Mouse (Mus musculus) cerebellum, postnatal 10 days (tissue): ENCODE data around the gene Rab3gap2.

Source experiments
- DNase-seq, 2 experiments: peaks; one replicate each; pipeline ENCODE4 v3.0.0; 2021; ENCODE audit warnings: mixed read lengths in 2 of 2

Gene Rab3gap2

DNA sequence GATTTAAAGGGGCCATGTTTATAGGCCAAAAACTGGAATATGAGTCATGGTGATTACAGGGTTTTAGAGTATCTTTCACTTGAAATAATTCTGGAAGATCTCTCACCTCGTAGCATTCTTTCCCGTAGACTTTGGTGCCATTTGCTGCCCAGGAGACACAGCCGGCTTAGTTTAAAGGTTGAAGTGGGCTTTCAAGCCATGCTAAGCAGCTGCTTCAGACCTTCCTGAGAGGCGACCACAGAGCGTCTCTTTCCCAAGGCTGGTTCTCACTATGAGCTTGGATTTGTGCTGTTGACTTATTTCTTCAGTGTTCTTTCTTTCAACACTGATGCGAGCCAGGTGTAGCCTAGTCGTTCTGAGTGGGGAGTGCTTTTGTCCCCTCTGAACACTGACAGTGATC, 23.8 kb downstream of the Rab3gap2 start:
- no peak for DNase-seq

DNA sequence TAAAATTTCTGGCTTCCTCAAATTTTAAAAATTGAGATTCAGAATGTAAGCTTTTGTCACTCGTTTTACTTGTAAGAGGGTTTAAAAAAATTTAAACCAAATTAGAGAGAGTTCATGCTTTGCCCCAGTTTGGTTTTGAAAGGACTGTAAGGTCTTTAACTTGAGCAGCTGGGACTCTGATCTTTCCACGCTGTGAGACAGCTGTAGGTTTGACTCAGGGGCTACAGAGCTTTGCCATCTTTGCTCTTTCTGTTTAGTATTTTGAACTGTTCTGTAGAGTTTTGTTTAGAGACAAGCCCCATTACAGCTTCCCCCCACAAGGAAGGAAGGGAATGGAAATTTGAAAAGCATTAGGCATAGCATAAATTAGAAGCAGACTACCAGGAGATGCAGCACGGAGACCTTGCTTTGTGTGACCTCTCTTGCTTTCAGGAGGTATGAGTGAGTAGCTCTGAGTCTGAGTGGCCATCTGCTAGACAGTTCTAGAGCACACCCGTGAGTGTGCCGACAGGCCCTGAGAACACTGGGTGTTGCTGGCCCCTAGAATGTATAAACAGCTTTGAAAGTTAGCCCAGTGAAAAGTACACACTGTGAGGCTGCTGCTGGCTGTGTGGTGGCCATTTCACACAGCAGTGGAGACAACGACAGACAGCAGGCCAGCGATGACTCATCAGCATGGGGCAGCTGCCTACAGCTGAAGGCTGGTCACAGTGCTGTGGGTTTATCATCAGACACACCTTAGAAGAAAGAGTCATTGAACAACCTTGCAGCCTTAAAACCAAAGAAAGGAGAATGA, 25.7 kb downstream of the Rab3gap2 start:
- peak; percentile 12 to 18 for DNase-seq

DNA sequence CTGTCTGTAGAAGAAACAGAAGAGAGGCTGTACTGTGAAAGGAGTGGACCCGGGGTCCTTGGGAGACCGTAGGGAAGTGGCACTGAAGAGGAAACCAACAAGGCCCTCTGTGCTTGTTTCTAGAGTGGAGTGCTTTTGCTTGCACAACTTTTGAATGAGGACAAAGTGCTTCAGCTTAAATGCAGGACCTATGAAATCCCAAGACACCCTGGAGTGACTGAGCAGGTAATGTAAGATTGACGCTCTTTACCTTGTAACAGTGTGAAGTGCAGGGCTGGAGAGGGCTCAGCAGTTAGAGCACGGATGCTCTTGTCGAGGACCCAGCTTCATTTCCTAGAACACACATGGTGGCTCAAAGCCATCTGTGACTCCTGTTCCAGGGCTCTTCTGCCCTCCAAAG, 31.9 kb downstream of the Rab3gap2 start:
- no peak for DNase-seq

DNA sequence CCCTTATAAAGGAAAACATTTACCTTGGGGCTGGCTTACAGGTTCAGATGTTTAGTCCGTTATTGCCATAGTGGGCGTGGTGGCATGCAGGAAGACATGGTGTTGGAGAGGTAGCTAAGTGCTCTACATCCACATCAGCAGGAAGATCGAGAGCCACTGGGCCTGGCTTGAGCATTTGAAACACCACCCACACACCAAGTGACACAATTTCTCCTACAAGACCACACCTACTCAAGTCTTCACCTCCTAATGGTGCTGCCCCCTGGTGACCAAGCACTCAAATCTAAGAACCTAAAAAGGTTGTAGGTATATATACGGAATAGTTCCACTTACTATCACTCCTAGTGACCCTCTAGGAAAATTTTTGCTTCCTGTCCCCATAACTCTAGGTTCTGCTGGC, 32.6 kb downstream of the Rab3gap2 start:
- peak in 1 of 2 experiments; percentile 27 for DNase-seq

DNA sequence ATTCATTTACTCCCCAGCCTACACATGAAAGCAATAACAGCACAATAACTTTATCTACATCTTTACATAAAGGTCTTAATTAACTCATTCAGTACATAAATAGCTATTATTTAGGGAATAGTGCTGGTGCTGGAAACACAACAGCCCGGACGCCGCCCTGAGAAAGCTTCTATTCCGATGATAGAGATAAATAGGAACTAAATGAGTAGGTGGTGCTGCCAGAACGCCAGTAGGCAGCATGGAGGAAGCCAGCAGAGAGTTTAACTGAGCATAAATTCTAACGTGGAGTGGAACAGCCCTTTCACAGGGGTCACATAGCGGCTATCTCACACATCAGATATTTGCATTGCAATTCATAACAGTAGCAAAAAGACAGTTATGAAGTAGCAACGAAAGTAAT, 39.1 kb downstream of the Rab3gap2 start:
- DNase-seq: no peak

DNA sequence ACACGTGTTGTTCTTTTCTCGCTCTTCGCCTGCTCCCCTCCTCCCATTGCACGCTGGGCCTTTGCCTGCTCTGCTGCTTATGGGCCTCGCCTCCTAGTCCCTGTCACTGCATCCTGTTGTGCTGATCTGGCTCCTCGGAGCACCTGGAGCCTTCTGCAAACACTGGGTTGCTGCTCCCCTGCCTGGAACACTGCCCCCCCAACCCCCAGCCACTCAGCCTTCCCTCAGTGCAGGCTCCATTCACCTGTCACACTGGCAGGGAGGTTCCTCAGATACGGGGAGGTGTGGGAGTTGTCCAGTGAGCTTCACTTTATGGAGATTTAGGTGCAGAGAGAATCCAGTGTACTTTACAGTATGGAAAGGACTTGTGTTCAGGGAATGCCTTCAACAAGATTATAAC, 41.5 kb downstream of the Rab3gap2 start:
- no peak for DNase-seq

DNA sequence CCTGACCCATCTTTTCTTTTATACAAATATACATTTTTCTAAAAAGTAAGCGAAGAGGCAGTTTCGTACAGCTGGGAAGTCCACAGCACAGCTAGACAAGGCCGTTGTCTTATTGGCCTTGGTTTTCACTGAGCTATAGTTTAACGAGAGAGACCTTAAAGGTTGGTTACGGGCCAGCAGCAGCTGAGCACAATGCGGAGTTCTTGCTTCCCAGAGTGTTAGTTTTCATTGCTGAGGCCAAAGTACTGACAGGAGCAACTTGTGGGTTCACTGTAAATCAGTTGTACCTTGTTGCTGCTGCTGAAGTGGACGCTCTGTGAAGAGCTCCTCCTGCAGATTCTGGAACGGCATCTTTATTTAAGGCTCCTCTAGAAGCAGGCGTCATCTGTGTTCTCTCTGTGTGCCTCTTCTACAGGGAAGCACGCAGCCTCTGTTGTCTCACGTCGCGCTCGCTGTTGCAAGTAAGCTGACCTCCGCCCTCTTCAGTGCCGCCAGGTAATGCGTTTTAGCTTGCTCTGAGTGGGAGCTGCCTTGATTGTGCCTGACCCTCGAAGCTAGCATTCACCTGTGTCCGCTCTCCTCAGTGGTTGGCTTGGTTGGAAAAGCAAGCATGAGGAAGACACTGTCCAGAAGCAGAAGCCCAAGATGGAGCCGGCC, 43.6 kb downstream of the Rab3gap2 start:
- DNase-seq: no peak

DNA sequence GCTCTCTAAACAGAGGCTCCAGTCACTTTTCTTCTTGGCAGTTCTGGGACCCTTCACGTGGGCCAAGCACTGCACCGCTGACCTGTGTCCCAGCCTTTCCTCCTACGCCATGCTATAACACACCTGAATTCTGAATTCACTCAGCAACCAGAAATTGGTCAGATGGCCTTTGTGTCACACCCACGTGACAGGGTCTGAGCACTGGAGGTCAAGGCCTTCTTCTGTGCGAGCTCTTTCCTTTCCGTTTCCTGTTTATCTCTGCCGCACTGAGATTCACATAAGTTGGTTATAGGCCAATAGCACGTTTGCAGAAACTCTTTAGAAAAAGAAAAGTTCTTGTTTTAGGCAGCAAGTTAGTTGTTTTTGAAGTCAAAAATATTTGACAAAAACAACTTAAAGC, 44.8 kb downstream of the Rab3gap2 start:
- DNase-seq: no peak

DNA sequence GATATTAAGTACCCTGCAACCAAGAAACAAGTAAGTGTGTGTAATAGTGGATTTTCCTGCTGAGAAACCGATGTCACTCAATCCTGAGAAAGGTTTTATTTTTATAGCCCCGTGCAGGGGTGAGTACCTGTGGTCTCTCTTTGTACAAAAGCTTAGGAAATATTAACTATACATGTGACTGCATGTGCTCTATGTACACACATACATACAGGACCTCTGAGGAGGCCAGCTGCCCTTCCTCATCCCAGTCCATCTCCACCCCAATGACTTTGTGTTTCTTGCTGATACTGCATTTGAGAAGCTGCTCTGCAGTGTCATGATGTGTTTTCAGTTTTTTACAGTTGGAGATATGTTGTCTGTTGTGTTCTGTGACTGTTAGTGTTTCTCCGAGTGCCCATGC, 48.4 kb downstream of the Rab3gap2 start:
- no peak for DNase-seq

DNA sequence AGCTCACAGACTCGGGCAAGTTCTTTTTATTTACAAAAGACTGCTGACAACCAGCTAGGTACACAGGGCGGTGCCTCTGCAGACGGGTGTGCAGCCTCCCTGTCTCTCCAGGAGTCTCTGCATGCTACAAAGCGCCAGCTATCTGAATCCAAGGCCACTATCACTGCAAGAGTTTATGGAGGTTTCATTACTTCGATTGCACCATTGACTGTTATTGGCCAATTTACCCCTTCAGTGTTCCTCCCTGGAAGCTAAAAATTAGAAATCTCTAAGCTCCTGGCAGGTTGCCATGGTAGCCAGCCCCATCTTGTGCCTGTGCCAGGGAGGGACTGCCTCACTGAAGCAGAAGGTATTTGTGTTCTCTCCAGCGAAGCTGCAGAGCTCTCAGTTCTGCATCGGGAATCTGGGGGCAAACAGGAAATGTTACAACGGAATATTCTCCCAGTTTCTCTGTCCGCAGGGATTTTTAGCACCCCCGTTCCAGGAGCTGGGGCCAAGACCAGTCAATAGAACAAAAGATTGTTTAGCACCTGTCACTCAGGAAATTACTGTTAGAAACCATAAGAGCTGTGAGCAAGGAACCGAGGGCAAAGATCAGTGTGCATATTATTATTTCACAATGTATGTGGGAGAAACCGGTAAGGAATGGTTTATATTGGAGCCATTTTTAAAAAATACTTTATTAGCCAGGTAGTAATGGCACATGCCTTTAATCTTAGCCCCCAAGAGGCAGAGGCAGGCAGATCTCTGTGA, 49.4 kb downstream of the Rab3gap2 start:
- peak; percentile 49 to 55 for DNase-seq

DNA sequence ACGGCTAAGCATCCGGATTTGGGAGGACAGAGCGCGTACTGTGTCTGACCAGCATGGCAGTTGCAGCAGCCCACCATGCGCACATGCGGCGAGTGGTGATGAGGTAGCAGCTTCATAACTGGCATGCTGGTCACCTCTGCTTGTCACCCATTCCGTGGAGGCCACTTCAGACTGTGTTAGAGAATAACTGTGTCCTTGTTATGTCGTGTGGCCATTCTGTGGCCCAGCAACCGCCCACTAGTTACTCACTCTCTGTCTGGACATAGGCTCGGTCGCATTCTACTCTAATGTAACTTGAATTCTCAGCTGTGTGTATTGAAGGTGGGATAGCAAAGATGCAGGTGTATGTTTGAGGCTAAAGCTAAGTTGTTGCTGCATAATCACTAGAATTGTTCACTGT, 51.4 kb downstream of the Rab3gap2 start:
- DNase-seq: no peak

DNA sequence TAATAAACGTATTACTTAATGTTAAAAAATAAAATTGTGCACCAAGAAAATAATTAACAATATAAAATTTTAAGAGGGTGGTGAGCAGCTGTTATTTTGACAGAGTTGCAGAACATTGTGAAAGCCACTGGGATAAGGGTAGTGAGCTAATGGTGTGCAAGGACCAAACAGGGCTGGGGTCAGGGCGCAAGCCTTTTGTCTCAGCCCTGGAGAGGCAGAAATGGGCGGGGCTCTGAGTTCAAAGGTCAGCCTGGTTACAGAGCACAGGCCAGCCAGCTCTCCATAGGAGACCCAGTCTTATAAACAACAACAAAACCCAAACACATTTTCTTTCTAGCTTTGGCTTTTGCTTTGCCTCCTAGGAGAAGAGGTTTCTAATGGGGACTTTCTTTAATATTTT, 52.8 kb downstream of the Rab3gap2 start:
- DNase-seq: peak in 1 of 2 experiments; percentile 17

DNA sequence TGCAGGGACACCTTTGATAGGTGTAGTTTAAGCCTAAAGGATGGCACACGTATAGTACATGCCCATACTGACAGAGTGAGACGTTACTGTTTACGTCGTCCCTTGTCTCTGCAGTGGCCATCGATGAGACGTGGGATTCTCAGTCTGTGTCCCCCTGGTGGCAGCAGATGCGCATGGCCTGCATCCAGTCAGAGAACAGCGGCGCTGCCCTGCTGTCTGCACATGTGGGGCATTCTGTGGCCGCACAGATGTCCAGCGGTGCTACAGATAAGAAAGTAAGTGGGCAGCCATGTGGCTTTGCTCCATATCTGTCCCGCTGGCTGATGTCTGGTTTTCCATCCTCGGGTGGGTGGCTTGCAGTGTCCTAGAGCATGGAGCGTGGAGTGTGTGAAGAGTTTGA, 58.6 kb downstream of the Rab3gap2 start:
- peak; percentile 42 for DNase-seq

DNA sequence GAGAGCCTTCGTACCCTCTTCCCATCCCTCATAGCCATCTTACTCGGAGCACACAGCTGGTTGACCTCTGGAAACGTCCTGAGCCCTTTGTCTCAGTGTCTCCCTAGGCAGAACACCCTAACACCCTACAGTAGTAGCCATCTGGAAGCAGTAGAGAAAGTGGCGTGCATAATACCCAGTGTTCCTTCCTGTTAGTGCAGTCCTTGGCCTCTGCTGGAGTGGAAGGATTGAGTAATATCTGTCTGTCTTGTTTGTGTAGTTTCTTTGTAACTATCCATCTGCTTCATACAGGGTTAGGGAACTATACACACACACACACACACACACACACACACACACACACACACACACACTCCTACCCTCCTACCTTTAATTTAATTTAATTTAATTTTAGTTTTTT, 64.8 kb downstream of the Rab3gap2 start:
- DNase-seq: no peak

DNA sequence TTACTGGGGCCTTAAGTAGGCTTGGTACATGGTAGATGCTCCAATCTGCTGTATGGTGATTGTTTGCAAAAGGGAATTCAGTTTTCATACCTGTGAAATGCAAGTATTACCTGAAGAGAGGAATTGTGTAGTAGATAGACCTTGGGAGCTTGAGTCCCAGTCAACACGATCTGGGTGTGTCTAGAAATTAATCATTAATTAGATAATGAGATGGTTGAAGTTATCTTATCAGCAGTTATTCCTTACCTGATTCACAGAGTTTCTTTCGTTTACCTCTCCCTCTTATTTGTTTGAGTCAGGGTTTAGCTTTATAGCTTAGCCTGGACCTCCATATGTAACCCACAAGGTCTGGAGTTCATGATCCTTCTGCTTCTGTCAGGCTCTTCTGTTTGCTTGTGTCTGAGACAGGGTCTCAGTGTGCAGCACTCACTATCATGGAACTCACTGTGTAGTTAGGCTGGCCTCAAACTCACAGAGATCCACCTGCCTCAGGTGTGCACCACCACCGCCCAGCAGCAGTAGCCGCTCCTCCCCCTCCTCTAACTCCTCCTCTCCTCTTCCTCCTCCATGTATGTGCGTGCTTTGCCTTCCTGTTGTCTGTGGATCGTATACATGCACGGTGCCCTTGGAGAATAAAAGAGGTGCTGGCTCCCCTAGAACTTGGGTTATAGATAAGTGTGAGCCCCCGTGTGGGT, 66.6 kb downstream of the Rab3gap2 start:
- no peak for DNase-seq

DNA sequence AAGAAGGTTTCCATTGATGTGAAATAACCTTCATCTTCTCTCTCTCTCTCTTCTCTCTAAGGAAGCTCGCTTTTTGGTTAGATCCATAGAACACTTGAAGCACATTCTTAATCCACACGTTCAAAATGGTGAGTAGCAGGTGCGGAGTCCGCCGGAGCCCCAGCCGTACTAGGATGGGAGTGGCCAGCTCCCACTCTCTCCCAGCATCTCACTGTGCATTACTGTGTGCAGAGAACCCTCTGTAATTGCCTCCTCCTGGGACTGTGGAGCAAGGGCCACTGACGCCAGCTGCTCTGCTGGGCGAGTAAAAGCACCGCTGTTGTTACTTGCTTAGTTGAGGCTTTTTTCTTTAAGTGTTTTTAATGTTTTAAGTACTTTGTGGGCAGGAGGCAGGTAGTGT, 67.5 kb downstream of the Rab3gap2 start:
- DNase-seq: no peak

DNA sequence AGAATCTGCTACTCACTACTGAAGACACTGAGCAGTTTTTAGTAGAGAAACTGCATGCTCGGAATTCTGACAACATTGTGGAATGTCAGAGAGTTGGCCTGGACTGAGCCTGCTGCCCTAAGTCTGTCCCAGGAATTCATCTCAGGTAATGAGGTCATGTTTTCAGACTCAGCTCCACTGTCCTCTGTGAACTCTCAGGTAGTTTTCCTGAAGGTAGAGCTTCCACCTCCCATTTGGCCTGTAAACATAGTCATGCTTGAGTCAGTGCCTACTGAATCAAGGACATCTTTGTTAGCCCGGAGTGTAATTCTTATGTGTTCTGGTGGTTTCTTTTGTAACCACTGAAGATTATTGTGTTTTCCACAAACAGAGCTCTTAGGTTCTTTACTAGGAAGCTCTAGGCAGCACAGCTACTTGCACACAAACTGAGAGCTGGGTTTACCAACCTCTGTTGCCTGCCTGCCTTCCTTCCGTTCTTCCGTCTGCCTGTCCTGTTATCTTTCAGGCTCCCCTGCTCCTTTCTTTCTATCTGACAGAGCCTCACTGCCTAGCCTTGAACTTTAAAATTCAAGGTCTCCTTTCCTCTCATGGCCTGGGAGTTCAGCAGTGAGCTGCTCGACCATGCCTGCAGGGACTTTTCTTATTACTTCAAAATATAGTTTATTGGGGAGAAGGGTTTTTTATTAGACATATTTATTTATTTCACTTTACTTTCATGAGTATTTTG, 71.1 kb downstream of the Rab3gap2 start:
- no peak for DNase-seq

DNA sequence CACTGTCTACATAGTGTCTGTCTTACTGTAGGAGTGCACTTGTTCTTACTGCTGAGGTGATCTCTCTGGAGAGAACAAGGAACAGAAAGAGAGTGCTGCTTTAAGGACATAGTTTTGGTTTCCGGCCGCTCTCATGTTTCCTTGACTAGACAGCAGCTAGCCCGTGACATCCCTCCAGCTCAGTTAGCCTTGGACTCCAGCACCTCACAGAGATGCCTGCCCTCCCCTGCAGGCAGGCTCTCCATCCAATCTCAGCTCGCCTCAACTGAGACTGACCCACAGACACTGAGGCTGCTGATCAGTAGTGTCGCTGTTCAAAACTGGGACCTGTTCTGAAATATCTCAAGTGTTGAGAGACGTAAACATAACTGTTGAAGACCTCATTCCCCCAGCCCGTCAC, 72.1 kb downstream of the Rab3gap2 start:
- DNase-seq: no peak

DNA sequence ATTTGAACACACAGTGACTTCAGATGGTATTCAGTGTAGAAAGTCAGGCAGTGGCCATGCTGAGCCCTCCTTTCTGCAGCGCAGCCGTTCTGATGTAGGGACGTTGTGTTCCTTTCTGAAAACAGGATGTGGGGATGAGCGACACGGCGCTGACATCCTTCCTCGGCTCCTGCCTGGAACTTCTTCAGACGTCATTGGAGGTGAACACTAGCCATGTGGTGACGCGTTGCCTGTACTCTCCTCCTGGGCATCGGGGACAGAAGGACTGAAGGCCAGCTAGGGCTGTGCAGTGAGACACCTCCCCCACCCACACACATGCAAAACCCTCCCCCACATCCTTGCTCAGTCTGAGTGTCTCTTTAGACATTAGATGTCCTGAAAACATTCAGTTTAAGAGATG, 73.1 kb downstream of the Rab3gap2 start:
- no peak for DNase-seq

DNA sequence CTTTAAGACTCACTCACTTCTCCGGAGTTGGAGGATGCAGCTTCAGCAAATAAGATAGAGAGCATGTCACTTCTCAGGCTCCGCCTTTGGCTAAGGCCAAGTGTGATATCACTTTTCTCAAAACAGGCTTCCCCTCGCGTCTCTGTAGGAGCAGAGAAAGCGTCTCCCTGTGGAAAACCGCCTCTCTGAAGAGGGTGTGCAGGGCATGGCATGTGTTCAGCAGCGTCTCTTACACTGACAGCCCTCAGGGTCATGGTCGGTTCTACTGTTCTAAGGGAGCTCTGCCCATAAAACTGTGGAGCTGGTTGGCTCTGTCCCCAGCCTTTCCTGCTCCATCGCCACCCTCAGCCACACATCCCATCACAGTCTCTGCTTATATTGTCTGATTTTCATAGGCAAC, 75.4 kb downstream of the Rab3gap2 start:
- DNase-seq: no peak

DNA sequence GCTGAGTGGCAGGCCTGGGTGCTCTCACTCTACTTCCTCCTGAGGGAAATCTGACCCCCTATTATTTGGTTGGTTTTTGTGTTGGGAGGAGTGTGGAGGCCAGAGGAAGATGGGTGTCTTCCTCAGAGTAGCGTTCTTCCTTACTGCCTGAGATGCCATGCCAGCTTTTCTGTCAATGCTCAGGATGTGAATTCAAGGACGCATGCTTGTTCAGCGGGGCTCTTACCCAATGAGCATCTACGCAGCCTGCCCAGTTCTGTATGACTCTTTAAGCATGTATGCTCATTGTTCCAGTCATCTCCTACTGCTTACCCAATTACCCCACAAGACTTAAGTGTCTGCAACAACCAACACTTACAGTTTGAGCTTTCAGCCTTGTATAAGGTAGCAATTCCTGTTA, 76.7 kb downstream of the Rab3gap2 start:
- no peak for DNase-seq

DNA sequence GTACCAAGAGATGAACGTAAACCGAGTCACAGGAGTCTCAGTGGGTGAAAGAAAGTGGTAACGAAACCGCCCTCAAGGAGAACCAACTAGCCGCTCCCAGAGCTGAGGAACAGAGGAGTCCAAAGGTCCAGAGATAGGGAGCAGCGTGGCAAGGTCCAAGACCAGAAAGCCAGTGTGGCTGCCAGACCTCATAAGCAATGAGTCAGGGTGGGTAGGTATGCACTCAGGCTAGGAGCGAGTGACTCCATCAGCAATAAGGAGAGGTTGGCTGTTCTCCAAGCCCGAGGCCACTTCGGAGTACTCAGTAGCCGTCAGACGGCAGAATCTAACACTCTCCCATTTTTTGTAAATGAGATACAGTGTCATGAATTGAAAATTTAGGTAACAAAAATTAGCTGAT, 78.9 kb downstream of the Rab3gap2 start:
- DNase-seq: peak; percentile 19 to 20

DNA sequence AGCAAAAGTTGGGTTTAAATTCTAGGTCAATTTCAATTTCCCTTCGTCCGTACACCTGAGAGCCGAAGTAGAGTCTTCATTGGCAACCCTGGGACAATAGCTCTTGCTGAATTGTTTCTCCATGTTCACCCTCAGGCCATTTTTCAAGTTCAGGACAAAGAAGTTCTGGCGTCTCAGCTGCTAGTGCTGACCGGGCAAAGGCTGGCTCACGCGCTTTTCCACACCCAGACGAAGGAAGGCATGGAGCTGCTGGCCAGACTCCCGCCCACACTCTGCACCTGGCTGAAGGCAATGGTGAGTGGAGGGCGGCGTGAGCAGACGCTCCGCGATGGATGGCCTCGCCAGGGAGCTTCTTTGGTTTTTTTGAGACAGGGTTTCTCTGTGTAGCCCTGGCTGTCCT, 79.3 kb downstream of the Rab3gap2 start:
- no peak for DNase-seq
